Comparison of ENCODE assay signal across 31 mouse cellular contexts in the genomic region with DNA sequence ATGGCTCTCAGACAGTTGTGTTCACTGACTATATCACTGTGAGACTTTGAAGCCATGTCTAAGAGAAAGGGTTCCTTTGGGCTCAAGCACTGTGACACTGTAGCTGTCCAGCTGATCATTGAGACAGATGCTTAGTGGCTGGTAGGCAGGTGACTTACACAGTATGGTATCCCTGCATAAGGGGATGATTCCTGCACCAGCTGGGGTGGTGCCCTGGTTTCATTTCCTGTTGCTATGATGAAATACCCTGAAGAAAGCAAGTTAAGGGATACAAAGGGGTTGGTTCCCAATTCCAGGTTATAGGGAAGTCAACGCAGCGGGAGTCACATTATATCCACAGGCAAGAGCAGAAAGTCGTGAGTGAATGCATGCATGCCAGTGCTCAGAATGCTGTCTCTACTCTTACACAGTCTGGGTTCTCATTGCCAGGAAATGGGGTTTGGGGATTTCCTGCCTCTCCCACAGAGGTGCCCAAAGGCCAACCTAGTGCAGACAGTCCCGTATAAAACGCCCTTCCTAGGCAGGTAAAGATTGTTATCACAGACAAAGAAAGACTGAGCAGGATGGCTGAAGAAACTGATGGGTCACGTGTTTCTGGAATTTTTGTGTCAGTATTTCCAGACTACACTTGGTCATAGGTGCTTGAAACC.
DNase-seq lines count a peak whose midpoint lies in the region; ATAC-seq and TF ChIP-seq lines count a peak whose summit lies in the region.
"Had no signal": no experiment of that assay in that cellular context is flagged by ENCODE, and none has a peak within 500 bp of the region (broad histone marks: within the 10 kb centered on the region; RNA-seq: fewer than 3 reads in every experiment).

No protein-coding gene starts in this region.

- no peaks in the 10 kb centered on the region for H3K27me3 ChIP-seq in small intestine, adult 2 months (ENCODE audit: control insufficient read depth, insufficient read depth, low read length)
- H3K27me3 ChIP-seq in kidney, adult 2 months (replicated peaks; ENCODE audit: control insufficient read depth, insufficient read depth, low read length) = no peaks in the 10 kb centered on the region
- H3K27me3 ChIP-seq: CH12.LX; embryonic facial prominence, embryonic 12.5 days; heart, embryonic 13.5 days; liver, embryonic 12.5 days; midbrain, embryonic 15.5 days; neural tube, embryonic 12.5 days had no signal

- peak; percentile 87 for ATAC-seq in CD4-positive, CD25-positive, alpha-beta regulatory T cell, adult 4 months
- peak; percentile 80 for ATAC-seq in inflammation-experienced regulatory T-cells, adult 6 months
- ATAC-seq: forebrain, postnatal 0 days; liver, embryonic 12.5 days; liver, postnatal 0 days; midbrain, embryonic 15.5 days had no signal

- no peak overlapping the region for H3K4me3 ChIP-seq in small intestine, adult 2 months (ENCODE audit: low read depth, low read length)
- no peak overlapping the region for H3K4me3 ChIP-seq in kidney, adult 2 months (ENCODE audit: insufficient read depth, low read depth, low read length)
- H3K4me3 ChIP-seq: embryonic facial prominence, embryonic 12.5 days; heart, embryonic 13.5 days; layer of hippocampus, adult 2 months; liver, embryonic 12.5 days; midbrain, embryonic 10.5 days; midbrain, embryonic 15.5 days; myocyte; neural tube, embryonic 12.5 days had no signal

- WGBS in small intestine, adult 2 months = 49% methylated on average over 6 of the region's 6 CpGs
- 70% methylated on average over 6 of the region's 6 CpGs for WGBS in kidney, adult 2 months

- no peaks in the 10 kb centered on the region for H3K36me3 ChIP-seq in small intestine, adult 2 months (ENCODE audit: control insufficient read depth, insufficient read depth, low read length)
- H3K36me3 ChIP-seq in kidney, adult 2 months (ENCODE audit: control insufficient read depth, insufficient read depth, low read length) = no peaks in the 10 kb centered on the region
- H3K36me3 ChIP-seq: embryonic facial prominence, embryonic 12.5 days; liver, embryonic 12.5 days; midbrain, embryonic 10.5 days; midbrain, embryonic 15.5 days; neural tube, embryonic 12.5 days had no signal

- peaks cover 45% of the 10 kb centered on the region; the same call in 1 of the 2 replicates for H3K4me1 ChIP-seq in small intestine, adult 2 months (ENCODE audit: control insufficient read depth, insufficient read depth, insufficient read length, low read length)
- 0 out of 2 replicates have a peak, but pooled peaks cover 3% of the 10 kb centered on the region for H3K4me1 ChIP-seq in kidney, adult 2 months (ENCODE audit: control insufficient read depth, insufficient read depth, low read length)
- H3K4me1 ChIP-seq: embryonic facial prominence, embryonic 12.5 days; liver, embryonic 12.5 days; midbrain, embryonic 10.5 days; midbrain, embryonic 15.5 days had no signal

- DNase-seq in lung, postnatal 25 days (ENCODE audit: low spot score) = peak; percentile 18
- DNase-seq in lung, adult 18-20 months = no peak
- no peak for DNase-seq in cerebellum, postnatal 4 days (ENCODE audit: low spot score in 2 of 2)
- DNase-seq in kidney, adult 2 months = no peak
- no peak for DNase-seq in ovary, postnatal 14 days (ENCODE audit: low spot score)
- DNase-seq: adrenal gland, adult 8-10 months; cerebellum, adult 8-10 months; cerebellum, postnatal 25 days; embryo, embryonic 11 days; forebrain, postnatal 0 days; gastrocnemius, postnatal 25 days; heart, postnatal 10 days; kidney, adult 18-20 months; kidney, postnatal 36 days; left cerebral cortex, postnatal 4 days; liver, postnatal 0 days; lung, postnatal 14 days; thymus, postnatal 14 days had no signal

- no peak for TF ChIP-seq CTCF in small intestine, adult 2 months (IDR thresholded peaks at IDR 0.05; ENCODE audit: extremely low read depth, insufficient read length, insufficient replicate concordance, low read depth, low read length)
- no peak for TF ChIP-seq CTCF in kidney, adult 2 months (conservative IDR thresholded peaks at IDR 0.05; ENCODE audit: insufficient read depth, insufficient read length, low read depth, low read length)

- no peak for TF ChIP-seq POLR2A in small intestine, adult 2 months (IDR thresholded peaks at IDR 0.05; ENCODE audit: low read depth, low read length)
- TF ChIP-seq POLR2A in kidney, adult 2 months (IDR thresholded peaks at IDR 0.05; ENCODE audit: low read depth, low read length) = no peak

- peak overlapping the region; percentile 3; the same call in 1 of the 2 replicates for H3K27ac ChIP-seq in small intestine, adult 2 months (ENCODE audit: insufficient read depth, low read depth, low read length)
- H3K27ac ChIP-seq in kidney, adult 2 months (ENCODE audit: insufficient read depth, low read depth, low read length) = no peak overlapping the region
- H3K27ac ChIP-seq: embryonic facial prominence, embryonic 12.5 days; heart, embryonic 13.5 days; hindbrain, embryonic 14.5 days; layer of hippocampus, adult 2 months; liver, embryonic 12.5 days; midbrain, embryonic 10.5 days; midbrain, embryonic 15.5 days; neural tube, embryonic 12.5 days had no signal
